Mouse (Mus musculus) small intestine, adult 2 months (tissue): ENCODE data around the gene Lyz1. TPM values are rescaled to one million over a fixed set of nuclear protein-coding genes. Genes with fewer than 3 reads are reported as not detected.

ENCODE experiments used
- H3K27ac ChIP-seq: fragments of 200-500 bp; 2 replicates; pipeline ENCODE4 v1.5.1; 2012; ENCODE audit warnings: low read depth, low read length, control low read depth, inconsistent platforms; ENCODE audit not compliant: insufficient read depth
- H3K27me3 ChIP-seq: fragments of 200-500 bp; 2 replicates; pipeline ENCODE4 v1.6.1; 2012; ENCODE audit warnings: mild to moderate bottlenecking, moderate library complexity, low read length, inconsistent platforms; ENCODE audit not compliant: control insufficient read depth, insufficient read depth
- H3K36me3 ChIP-seq: fragments of 200-500 bp; 2 replicates; pipeline ENCODE4 v1.6.1; 2012; ENCODE audit warnings: mild to moderate bottlenecking, low read length, control low read depth, inconsistent platforms; ENCODE audit not compliant: control insufficient read depth, insufficient read depth
- H3K4me1 ChIP-seq: fragments of 200-500 bp; 2 replicates; pipeline ENCODE4 v1.6.1; 2012; ENCODE audit warnings: low read length, inconsistent platforms, mixed read lengths; ENCODE audit not compliant: control insufficient read depth, insufficient read depth, insufficient read length
- H3K4me3 ChIP-seq: fragments of 200-500 bp; 2 replicates; pipeline ENCODE4 v1.5.1; 2012; ENCODE audit warnings: low read depth, mild to moderate bottlenecking, control low read depth, inconsistent platforms, low read length, moderate library complexity
- CTCF ChIP-seq: fragments of 200-500 bp; IDR thresholded peaks from 2 replicates; pipeline ENCODE4 v1.5.1; 2012; ENCODE audit warnings: low read depth, mild to moderate bottlenecking, control low read depth, inconsistent platforms, low read length, moderate library complexity, mixed read lengths; ENCODE audit not compliant: insufficient replicate concordance, insufficient read length; ENCODE audit errors: extremely low read depth
- POLR2A ChIP-seq: fragments of 200-500 bp; IDR thresholded peaks from 2 replicates; pipeline ENCODE4 v1.6.1; 2012; ENCODE audit warnings: low read depth, mild to moderate bottlenecking, control low read depth, inconsistent platforms, low read length, moderate library complexity
- WGBS: fragments of 180-500 bp; shearing (Covaris S2); methylation state at CpG from one replicate; pipeline ENCODE4 v1.1.7; 2018; 5-methylcytosine and 5-hydroxymethylcytosine counted together
- polyA plus RNA-seq: library from polyadenylated mRNA; depleted of rRNA; stranded (reverse); fragments of >200 nt; gene quantifications from 2 replicates; pipeline ENCODE4 v1.2.3, GENCODE M21; 2012; rRNA removed

Gene Lyz1
- polyA plus RNA-seq: 812 and 3,211 TPM in 2 replicates

DNA sequence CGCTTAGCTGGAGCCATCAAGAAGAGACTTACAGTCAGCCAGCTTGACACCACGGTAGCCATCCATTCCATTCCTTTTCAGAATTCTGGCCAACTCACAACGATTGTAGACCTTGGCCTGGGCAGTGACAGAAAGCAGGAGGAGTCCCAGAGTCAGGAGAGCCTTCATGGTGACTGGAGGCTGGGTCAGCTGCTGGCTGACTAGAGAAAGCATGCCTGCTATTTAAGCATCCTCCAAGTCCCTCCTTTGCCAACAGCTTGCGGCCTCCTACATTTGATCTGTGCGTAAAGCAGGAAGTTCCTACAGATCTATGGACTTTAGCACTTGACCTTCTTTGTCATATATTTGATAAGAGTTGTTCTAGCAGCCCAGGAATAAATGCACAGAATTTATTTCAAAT, at the start of gene Lyz1:
Gene Lyz1, minus strand, starts transcription at position 198 of the 400 bp plus-strand sequence.
- no peaks in the 10 kb centered on the region for H3K36me3 ChIP-seq
- no peak within 1 kb of the TSS for H3K27ac ChIP-seq
- 28% methylated on average over 5 of the region's 5 CpGs for WGBS
- H3K27me3 ChIP-seq: no peaks in the 10 kb centered on the region
- peaks cover 2% of the 10 kb centered on the region; the same call in 1 of the 2 replicates for H3K4me1 ChIP-seq
- TF ChIP-seq CTCF (no peak), POLR2A (no peak)
- no peak within 1 kb of the TSS for H3K4me3 ChIP-seq

GRCm38 (mm10) chr10:117342406-117342805, 49.7 kb upstream of the Lyz1 start:
- 78% methylated on average over 2 of the region's 2 CpGs for WGBS
- H3K27ac ChIP-seq: no peak overlapping the region

GRCm38 (mm10) chr10:117341029-117341428, 48.4 kb upstream of the Lyz1 start:
- no peaks in the 10 kb centered on the region for H3K27me3 ChIP-seq
- H3K27ac ChIP-seq: no peak overlapping the region
- no peak for TF ChIP-seq POLR2A
- no peak for TF ChIP-seq CTCF
- H3K4me3 ChIP-seq: no peak overlapping the region
- H3K36me3 ChIP-seq: 0 out of 2 replicates have a peak, but pooled peaks cover 2% of the 10 kb centered on the region
- no peaks in the 10 kb centered on the region for H3K4me1 ChIP-seq
- WGBS: 70% methylated on average over 4 of the region's 4 CpGs

More at GRCm38 (mm10) chr10:117342406-117342805, 49.7 kb upstream of the Lyz1 start:
- Histone ChIP-seq H3K4me1 (no peaks in the 10 kb centered on the region), H3K4me3 (no peak overlapping the region), H3K36me3 (peaks cover 5% of the 10 kb centered on the region; the same call in 1 of the 2 replicates), H3K27me3 (no peaks in the 10 kb centered on the region)
- TF ChIP-seq POLR2A (no peak), CTCF (no peak)

- Histone ChIP-seq H3K36me3 (0 out of 2 replicates have a peak, but pooled peaks cover under 1% of the 10 kb centered on the region), H3K27ac (no peak overlapping the region)
- WGBS: 76% methylated on average over 7 of the region's 7 CpGs
Observed at GRCm38 (mm10) chr10:117339241-117339640, 46.6 kb upstream of the Lyz1 start.

GRCm38 (mm10) chr10:117337946-117338345, 45.3 kb upstream of the Lyz1 start:
- H3K36me3 ChIP-seq: no peaks in the 10 kb centered on the region
- no peak overlapping the region for H3K27ac ChIP-seq
- TF ChIP-seq POLR2A: no peak
- no peak for TF ChIP-seq CTCF
- no peaks in the 10 kb centered on the region for H3K27me3 ChIP-seq
- H3K4me3 ChIP-seq: no peak overlapping the region
- no peaks in the 10 kb centered on the region for H3K4me1 ChIP-seq

More at GRCm38 (mm10) chr10:117339241-117339640, 46.6 kb upstream of the Lyz1 start:
- Histone ChIP-seq H3K4me1 (no peaks in the 10 kb centered on the region), H3K27me3 (no peaks in the 10 kb centered on the region), H3K4me3 (no peak overlapping the region)
- no peak for TF ChIP-seq CTCF
- no peak for TF ChIP-seq POLR2A

GRCm38 (mm10) chr10:117335649-117336048, 43.0 kb upstream of the Lyz1 start:
- no peaks in the 10 kb centered on the region for H3K4me1 ChIP-seq
- TF ChIP-seq POLR2A: no peak
- no peak for TF ChIP-seq CTCF
- H3K27me3 ChIP-seq: no peaks in the 10 kb centered on the region
- H3K4me3 ChIP-seq: no peak overlapping the region
- no peak overlapping the region for H3K27ac ChIP-seq
- WGBS: 32% methylated on average over 4 of the region's 4 CpGs
- H3K36me3 ChIP-seq: no peaks in the 10 kb centered on the region

- WGBS: 54% methylated on average over 5 of the region's 5 CpGs
- Histone ChIP-seq H3K36me3 (no peaks in the 10 kb centered on the region), H3K4me1 (no peaks in the 10 kb centered on the region), H3K27me3 (no peaks in the 10 kb centered on the region), H3K4me3 (no peak overlapping the region), H3K27ac (no peak overlapping the region)
- TF ChIP-seq CTCF (no peak), POLR2A (no peak)
Observed at GRCm38 (mm10) chr10:117330521-117330920, 37.9 kb upstream of the Lyz1 start.
